15 mouse cellular contexts compared by ENCODE assay signal in the genomic region with DNA sequence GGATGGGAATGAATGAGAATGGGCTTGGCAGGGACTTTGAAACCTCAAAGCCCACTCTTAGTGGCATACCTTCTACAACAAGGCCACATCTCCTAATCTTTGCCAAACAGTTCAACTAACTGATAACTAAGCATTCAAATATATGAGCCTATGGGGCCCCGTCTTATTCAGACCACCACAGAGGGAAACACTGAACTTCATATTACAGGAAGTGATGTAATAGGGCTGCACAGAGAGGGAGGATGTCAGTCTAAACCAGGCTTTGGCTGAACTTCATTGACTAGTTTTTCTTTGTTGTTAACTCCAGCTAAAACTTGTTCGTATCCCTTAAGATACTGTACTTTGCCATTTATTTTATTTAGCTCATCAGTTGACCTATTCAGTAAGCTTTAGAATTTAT. TPM values are rescaled to one million over a fixed set of nuclear protein-coding genes. Genes with fewer than 3 reads are reported as not detected.
"Had no signal": no experiment of that assay in that cellular context is flagged by ENCODE, and none has a peak within 500 bp of the region (broad histone marks: within the 10 kb centered on the region; RNA-seq: fewer than 3 reads in every experiment).

No protein-coding gene starts in this region.

- ATAC-seq: liver, postnatal 0 days; lung, postnatal 0 days; midbrain, embryonic 16.5 days had no signal

- DNase-seq: liver, postnatal 0 days; lung, adult 2 months; lung, postnatal 14 days; lung, postnatal 36 days; midbrain, embryonic 14.5 days; right cerebral cortex, postnatal 14 days; right cerebral cortex, postnatal 4 days; spleen, adult 18-20 months; thymus, adult 18-20 months; thymus, postnatal 14 days; thymus, postnatal 36 days had no signal

RNA-seq across cellular contexts. Expression of gene Panx3, which starts 39.1 kb away (rescaled TPM):
- total RNA-seq: megakaryocyte, adult 5-6 weeks; megakaryocyte-erythroid progenitor cell, adult 5-6 weeks had no signal
